Mouse (Mus musculus): Measurements from ENCODE around the gene Ece2. TPM values are rescaled to one million over a fixed set of nuclear protein-coding genes. Genes with fewer than 3 reads are reported as not detected.

Ece2 gene
- polyA plus RNA-seq, 2 experiments, result 0.04 to 0.08 TPM

DNA sequence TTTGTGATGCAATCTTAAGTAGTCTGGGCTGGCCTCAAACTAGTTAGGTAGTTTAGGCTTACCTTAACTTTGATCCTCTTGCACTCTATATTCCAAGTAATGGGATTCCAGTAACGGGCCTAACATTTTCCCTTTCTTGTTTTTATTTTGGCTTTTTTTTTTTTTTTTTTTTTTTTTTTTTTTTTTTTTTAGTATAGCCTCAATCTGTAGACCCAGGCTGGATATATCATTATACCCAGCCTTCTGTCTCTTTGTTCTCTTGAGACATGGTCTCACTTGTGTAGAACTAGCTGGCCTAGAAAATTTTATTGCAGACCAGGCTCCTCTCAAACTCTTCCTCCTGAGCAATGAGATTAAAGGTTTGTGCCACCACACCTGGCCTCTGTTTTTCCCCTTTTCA is 62.0 kb downstream of the Ece2 start:
- Histone ChIP-seq H3K4me1 (replicated peaks; ENCODE audit: control insufficient read depth in 2 of 2, insufficient read depth in 2 of 2, low read length in 1 of 2) (peaks cover 3 to 6% of the 10 kb centered on the region in 2 experiments), H3K4me2 (ENCODE audit: low read depth) (no peak overlapping the region), H3K27me3 (ENCODE audit: control insufficient read depth, insufficient read depth, low read length) (peaks cover 28% of the 10 kb centered on the region), H3K27ac (no peak overlapping the region), H3K9me3 (ENCODE audit: control insufficient read depth, low read length) (no peaks in the 10 kb centered on the region), H3K36me3 (replicated peaks; ENCODE audit: control insufficient read depth, insufficient read depth, low read depth) (peaks cover 48% of the 10 kb centered on the region), H3K4me3 (ENCODE audit: insufficient read depth in 1 of 2, low read depth in 2 of 2, low read length in 2 of 2) (no peak overlapping the region), H3K9ac (replicated peaks) (no peak overlapping the region)
- TF ChIP-seq CTCF (IDR thresholded peaks at IDR 0.05; ENCODE audit: low read depth) (no peak), EP300 (IDR thresholded peaks at IDR 0.05; ENCODE audit: low read depth) (no peak)
- ATAC-seq (ENCODE audit: insufficient read depth) (no peak), DNase-seq (ENCODE audit: low read depth in 3 of 3, low spot score in 3 of 3) (no peak)
- 70% methylated on average over 1 of the region's 1 CpGs for WGBS (ENCODE audit: insufficient replicate concordance)

DNA sequence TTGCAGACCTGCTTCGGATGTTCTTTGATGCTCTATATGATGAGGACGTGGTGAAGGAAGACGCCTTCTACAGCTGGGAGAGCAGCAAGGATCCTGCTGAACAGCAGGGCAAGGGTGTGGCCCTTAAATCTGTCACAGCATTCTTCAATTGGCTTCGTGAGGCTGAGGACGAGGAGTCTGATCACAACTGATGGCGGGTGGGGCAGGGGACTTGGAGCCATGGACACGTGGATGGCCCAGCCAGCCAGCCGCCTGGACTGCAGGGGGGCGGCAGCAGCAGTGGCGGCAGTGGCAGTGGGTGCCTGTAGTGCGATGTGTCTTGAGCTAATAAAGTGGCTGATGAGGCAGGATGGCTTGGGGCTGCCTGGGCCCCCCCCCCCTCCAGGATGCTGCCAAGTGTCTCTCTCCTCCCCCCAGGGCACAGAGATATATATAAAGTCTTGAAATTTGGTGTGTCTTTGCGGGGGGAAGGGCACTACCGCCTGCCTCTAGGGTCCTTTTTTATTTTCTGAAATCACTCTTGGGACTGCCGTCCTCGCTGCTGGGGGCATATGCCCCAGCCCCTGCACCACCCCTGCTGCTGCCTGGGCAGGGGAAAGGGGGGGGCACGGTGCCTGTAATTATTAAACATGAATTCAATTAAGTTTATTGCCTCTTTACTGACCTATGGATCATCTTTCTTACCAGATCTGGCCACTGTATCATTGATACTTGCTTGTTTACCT is 62.8 kb downstream of the Ece2 start:
- peak overlapping the region; percentile 92 for H3K4me2 ChIP-seq (ENCODE audit: low read depth)
- TF ChIP-seq CTCF (IDR thresholded peaks at IDR 0.05; ENCODE audit: low read depth), result no peak
- no peak for TF ChIP-seq EP300 (IDR thresholded peaks at IDR 0.05; ENCODE audit: low read depth)
- peaks cover 40% of the 10 kb centered on the region for H3K36me3 ChIP-seq (replicated peaks; ENCODE audit: control insufficient read depth, insufficient read depth, low read depth)
- peaks cover 31% of the 10 kb centered on the region for H3K27me3 ChIP-seq (ENCODE audit: control insufficient read depth, insufficient read depth, low read length)
- no peaks in the 10 kb centered on the region for H3K9me3 ChIP-seq (ENCODE audit: control insufficient read depth, low read length)
- WGBS (ENCODE audit: insufficient replicate concordance), result 60% methylated on average over 16 of the region's 16 CpGs
- no peak overlapping the region for H3K4me3 ChIP-seq (ENCODE audit: insufficient read depth in 1 of 2, low read depth in 2 of 2, low read length in 2 of 2)
- no peak overlapping the region for H3K27ac ChIP-seq
- peaks cover 3 to 6% of the 10 kb centered on the region in 2 experiments for H3K4me1 ChIP-seq (replicated peaks; ENCODE audit: control insufficient read depth in 2 of 2, insufficient read depth in 2 of 2, low read length in 1 of 2)
- no peak overlapping the region for H3K9ac ChIP-seq (replicated peaks)
- no peak for DNase-seq (ENCODE audit: low read depth in 3 of 3, low spot score in 3 of 3)
- 0 out of 2 replicates have a peak, but pooled peaks have one; percentile 5 for ATAC-seq (ENCODE audit: insufficient read depth)

DNA sequence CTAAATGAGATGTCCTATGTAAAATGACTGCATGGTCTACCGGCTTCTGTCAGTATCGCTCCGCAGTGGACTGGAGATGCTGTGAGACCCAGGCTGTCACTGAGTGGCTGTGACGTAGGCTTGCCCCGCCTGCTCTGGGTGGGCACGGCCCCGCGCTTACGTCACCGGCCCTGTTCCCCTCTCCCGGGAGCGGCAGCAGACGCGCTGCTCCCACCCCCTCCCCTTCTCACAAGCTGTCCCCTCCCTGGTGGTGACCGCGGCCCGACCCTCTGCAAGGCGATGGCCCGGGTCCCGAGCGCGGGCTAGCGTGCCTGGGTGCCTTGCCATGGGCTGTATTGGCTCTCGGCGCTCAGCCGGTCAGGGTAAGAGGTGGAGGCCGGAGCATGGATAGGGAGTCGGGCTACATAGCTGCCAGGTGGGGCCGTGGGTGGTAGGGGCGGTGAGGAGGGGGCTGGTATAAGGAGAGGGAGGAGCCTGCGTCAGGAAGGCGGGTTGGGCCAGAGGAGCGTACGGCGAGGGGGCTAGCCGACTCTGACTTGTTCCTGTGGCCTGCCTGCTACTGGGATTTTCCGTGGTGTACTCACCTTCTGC is 63.6 kb downstream of the Ece2 start, which contains the start of gene Fam131a:
Gene Fam131a, plus strand, starts transcription at position 131 of the 591 bp plus-strand sequence.
- peaks cover 3 to 6% of the 10 kb centered on the region in 2 experiments for H3K4me1 ChIP-seq (replicated peaks; ENCODE audit: control insufficient read depth in 2 of 2, insufficient read depth in 2 of 2, low read length in 1 of 2)
- ATAC-seq (ENCODE audit: insufficient read depth), result peak; percentile 89

DNA sequence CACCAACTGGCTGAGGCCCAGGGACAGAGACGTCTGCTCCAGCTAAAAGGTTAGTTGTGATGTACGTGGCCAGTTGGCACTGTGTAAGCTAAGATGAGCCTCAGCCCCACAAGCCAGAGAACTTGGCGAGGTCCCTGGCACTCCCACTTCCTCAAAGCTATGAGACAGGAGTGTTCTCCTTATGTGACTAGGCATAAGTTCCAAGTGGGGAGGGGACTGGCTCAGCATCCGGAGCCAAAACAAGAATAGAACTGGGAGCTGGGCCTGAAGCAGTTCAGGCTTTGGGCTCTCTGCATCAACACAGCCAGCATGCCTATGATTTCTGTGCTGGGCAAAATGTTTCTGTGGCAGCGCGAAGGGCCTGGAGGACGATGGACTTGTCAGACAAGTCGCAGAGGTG is 65.2 kb downstream of the Ece2 start:
- DNase-seq (ENCODE audit: low read depth in 3 of 3, low spot score in 3 of 3) (no peak), ATAC-seq (ENCODE audit: insufficient read depth) (no peak)
- Histone ChIP-seq H3K4me1 (replicated peaks; ENCODE audit: control insufficient read depth in 2 of 2, insufficient read depth in 2 of 2, low read length in 1 of 2) (peaks cover 3 to 4% of the 10 kb centered on the region in 2 experiments), H3K36me3 (replicated peaks; ENCODE audit: control insufficient read depth, insufficient read depth, low read depth) (peaks cover 16% of the 10 kb centered on the region), H3K27ac (no peak overlapping the region), H3K4me2 (ENCODE audit: low read depth) (no peak overlapping the region), H3K27me3 (ENCODE audit: control insufficient read depth, insufficient read depth, low read length) (peaks cover 31% of the 10 kb centered on the region), H3K9ac (replicated peaks) (no peak overlapping the region), H3K4me3 (ENCODE audit: insufficient read depth in 1 of 2, low read depth in 2 of 2, low read length in 2 of 2) (no peak overlapping the region), H3K9me3 (ENCODE audit: control insufficient read depth, low read length) (no peaks in the 10 kb centered on the region)
- 60% methylated on average over 8 of the region's 8 CpGs for WGBS (ENCODE audit: insufficient replicate concordance)
- TF ChIP-seq CTCF (IDR thresholded peaks at IDR 0.05; ENCODE audit: low read depth), result no peak
- no peak for TF ChIP-seq EP300 (IDR thresholded peaks at IDR 0.05; ENCODE audit: low read depth)

More for the DNA sequence above, 63.6 kb downstream of the Ece2 start, which contains the start of gene Fam131a:
- Histone ChIP-seq H3K9me3 (ENCODE audit: control insufficient read depth, low read length) (no peaks in the 10 kb centered on the region), H3K4me3 (ENCODE audit: insufficient read depth in 1 of 2, low read depth in 2 of 2, low read length in 2 of 2) (peak within 1 kb of the TSS; percentile 66 to 68), H3K4me2 (ENCODE audit: low read depth) (peak within 1 kb of the TSS; percentile 92), H3K9ac (replicated peaks) (peak within 1 kb of the TSS; percentile 74), H3K27ac (no peak within 1 kb of the TSS), H3K27me3 (ENCODE audit: control insufficient read depth, insufficient read depth, low read length) (peaks cover 31% of the 10 kb centered on the region), H3K36me3 (replicated peaks; ENCODE audit: control insufficient read depth, insufficient read depth, low read depth) (peaks cover 32% of the 10 kb centered on the region)
- no peak for TF ChIP-seq CTCF (IDR thresholded peaks at IDR 0.05; ENCODE audit: low read depth)
- TF ChIP-seq EP300 (IDR thresholded peaks at IDR 0.05; ENCODE audit: low read depth), result no peak; the same call in 1 of the 2 replicates
- 1% methylated on average over 37 of the region's 37 CpGs for WGBS (ENCODE audit: insufficient replicate concordance)
- DNase-seq (ENCODE audit: low read depth in 3 of 3, low spot score in 3 of 3), result peak in 2 of 3 experiments; percentile 60
